ENCODE assay signal across 12 mouse cellular contexts in genomic region chr4:66215170-66215618, GRCm38 (mm10).
DNase-seq lines count a peak whose midpoint lies in the region; ATAC-seq and TF ChIP-seq lines count a peak whose summit lies in the region.
"Had no signal": no experiment of that assay in that cellular context is flagged by ENCODE, and none has a peak within 500 bp of the region (broad histone marks: within the 10 kb centered on the region; RNA-seq: fewer than 3 reads in every experiment).

No protein-coding gene starts in this region.

- peak; percentile 79 for ATAC-seq in forebrain, embryonic 13.5 days
- ATAC-seq in midbrain, embryonic 12.5 days (ENCODE audit: low FRiP score, low read depth) = peak; percentile 82
- no peak for ATAC-seq in megakaryocyte progenitor cell, adult 5-6 weeks (replicated peaks; ENCODE audit: poor library complexity)

- no peak overlapping the region for H3K9ac ChIP-seq in forebrain, embryonic 13.5 days
- no peak overlapping the region for H3K9ac ChIP-seq in midbrain, embryonic 12.5 days (replicated peaks)
- H3K9ac ChIP-seq: heart, embryonic 13.5 days; limb, embryonic 12.5 days had no signal

- H3K36me3 ChIP-seq in forebrain, embryonic 13.5 days (ENCODE audit: poor library complexity, severe bottlenecking) = no peaks in the 10 kb centered on the region
- H3K36me3 ChIP-seq in forebrain, embryonic 10.5 days (replicated peaks) = no peaks in the 10 kb centered on the region
- H3K36me3 ChIP-seq in midbrain, embryonic 12.5 days = no peaks in the 10 kb centered on the region
- H3K36me3 ChIP-seq: heart, embryonic 13.5 days; limb, embryonic 12.5 days had no signal

- peaks cover 16% of the 10 kb centered on the region for H3K4me1 ChIP-seq in forebrain, embryonic 13.5 days
- H3K4me1 ChIP-seq in forebrain, embryonic 10.5 days = 0 out of 2 replicates have a peak, but pooled peaks cover 6% of the 10 kb centered on the region
- H3K4me1 ChIP-seq in midbrain, embryonic 12.5 days = peaks cover 14% of the 10 kb centered on the region
- H3K4me1 ChIP-seq: heart, embryonic 13.5 days; limb, embryonic 12.5 days had no signal

- no peak overlapping the region for H3K27ac ChIP-seq in forebrain, embryonic 13.5 days
- no peak overlapping the region for H3K27ac ChIP-seq in forebrain, embryonic 10.5 days
- no peak overlapping the region for H3K27ac ChIP-seq in gastrocnemius, adult 2 months
- H3K27ac ChIP-seq in midbrain, embryonic 12.5 days (replicated peaks) = peak overlapping the region; percentile 56
- H3K27ac ChIP-seq in left cerebral cortex, adult 2 months = no peak overlapping the region
- H3K27ac ChIP-seq: heart, embryonic 13.5 days; limb, embryonic 12.5 days; macrophage had no signal

- TF ChIP-seq CTCF in gastrocnemius, adult 2 months (IDR thresholded peaks at IDR 0.05) = no peak
- TF ChIP-seq CTCF in left cerebral cortex, adult 2 months (IDR thresholded peaks at IDR 0.05) = no peak

- no peak overlapping the region for H3K4me3 ChIP-seq in forebrain, embryonic 13.5 days
- H3K4me3 ChIP-seq in forebrain, embryonic 10.5 days = no peak overlapping the region
- no peak overlapping the region for H3K4me3 ChIP-seq in gastrocnemius, adult 2 months
- H3K4me3 ChIP-seq in midbrain, embryonic 12.5 days = no peak overlapping the region
- H3K4me3 ChIP-seq in left cerebral cortex, adult 2 months = no peak overlapping the region
- H3K4me3 ChIP-seq: heart, embryonic 13.5 days; limb, embryonic 12.5 days had no signal

- no peaks in the 10 kb centered on the region for H3K9me3 ChIP-seq in forebrain, embryonic 13.5 days (replicated peaks)
- no peaks in the 10 kb centered on the region for H3K9me3 ChIP-seq in forebrain, embryonic 10.5 days
- H3K9me3 ChIP-seq in midbrain, embryonic 12.5 days = no peaks in the 10 kb centered on the region
- H3K9me3 ChIP-seq: heart, embryonic 13.5 days; limb, embryonic 12.5 days had no signal

- no peaks in the 10 kb centered on the region for H3K27me3 ChIP-seq in forebrain, embryonic 13.5 days
- H3K27me3 ChIP-seq in forebrain, embryonic 10.5 days (ENCODE audit: poor library complexity, severe bottlenecking) = no peaks in the 10 kb centered on the region
- H3K27me3 ChIP-seq in midbrain, embryonic 12.5 days = no peaks in the 10 kb centered on the region
- H3K27me3 ChIP-seq: heart, embryonic 13.5 days; limb, embryonic 12.5 days had no signal

- DNase-seq in forebrain, embryonic 10.5 days (ENCODE audit: extremely low spot score, low spot score) = no peak
- DNase-seq in cerebellum, adult 11 months = peak; percentile 57
- DNase-seq in gastrocnemius, adult 2 months = peak; percentile 29
- no peak for DNase-seq in left cerebral cortex, adult 2 months (ENCODE audit: extremely low spot score in 1 of 2, low spot score in 2 of 2)
- no peak for DNase-seq in thymus, postnatal 36 days
- DNase-seq: kidney, postnatal 10 days had no signal

- intact Hi-C loops in gastrocnemius, adult 2 months (cut with DNase I) = no loop called here
- intact Hi-C loops in left cerebral cortex, adult 2 months (cut with DNase I) = no loop called here

- H3K4me2 ChIP-seq in forebrain, embryonic 13.5 days = no peak overlapping the region
- no peak overlapping the region for H3K4me2 ChIP-seq in midbrain, embryonic 12.5 days (replicated peaks)
- H3K4me2 ChIP-seq: heart, embryonic 13.5 days; limb, embryonic 12.5 days had no signal

- 22% methylated on average over 9 of the region's 9 CpGs for WGBS in forebrain, embryonic 13.5 days
- 81% methylated on average over 9 of the region's 9 CpGs for WGBS in forebrain, embryonic 10.5 days
- WGBS in midbrain, embryonic 12.5 days = 37% methylated on average over 9 of the region's 9 CpGs

Comparison
In these comparisons a context has a peak if more than half of its experiments do, and no peak if none do; other contexts are left out.
1. DNase-seq: peak in cerebellum, adult 11 months (single experiment) and gastrocnemius, adult 2 months (single experiment); none in forebrain, embryonic 10.5 days (single experiment), left cerebral cortex, adult 2 months (0 of 2) and thymus, postnatal 36 days (0 of 2).